Mouse (Mus musculus) left cerebral cortex, adult 11 months (tissue): ENCODE data around the gene Mptx1.
"Not testable (repeated sequence)": the region's sequence is repeated elsewhere in the genome, so short reads cannot be mapped to it uniquely, and the experiment has no call there.

Source experiments
- DNase-seq: peaks from one replicate; pipeline ENCODE4 v3.0.0; 2022; ENCODE audit warnings: low spot score

Gene Mptx1

GRCm38 (mm10) chr1:174330218-174330617 is at the start of gene Mptx1:
Gene Mptx1 (plus strand): TSS chr1:174330518.
- DNase-seq = no peak

- DNase-seq = no peak
These were observed 27.2 kb upstream of the Mptx1 start for GRCm38 (mm10) chr1:174303162-174303561.

GRCm38 (mm10) chr1:174317308-174317707 is 13.0 kb upstream of the Mptx1 start:
- DNase-seq = no peak

- DNase-seq = not testable (repeated sequence)
These were observed 23.3 kb downstream of the Mptx1 start for GRCm38 (mm10) chr1:174353636-174354035.

- DNase-seq = no peak
These were observed 24.3 kb downstream of the Mptx1 start for GRCm38 (mm10) chr1:174354640-174355039.

GRCm38 (mm10) chr1:174364882-174365451 is 34.6 kb downstream of the Mptx1 start, which contains the start of gene Olfr417:
Gene Olfr417 (plus strand): TSS chr1:174365122.
- no peak for DNase-seq

GRCm38 (mm10) chr1:174373799-174374198 is 43.5 kb downstream of the Mptx1 start:
- no peak for DNase-seq
